Mouse (Mus musculus): Measurements from ENCODE around the gene Lrrc17. TPM values are rescaled to one million over a fixed set of nuclear protein-coding genes. Genes with fewer than 3 reads are reported as not detected.

Lrrc17 gene
- polyA plus RNA-seq, 1 experiment from 2014 or later, result 23.9 TPM

GRCm38 (mm10) chr5:21542226-21542625, 1.1 kb upstream of the Lrrc17 start:
- 73% methylated on average over 4 of the region's 4 CpGs for WGBS
- ATAC-seq (replicated peaks; ENCODE audit: insufficient number of reproducible peaks, insufficient read depth, low FRiP score, low read depth), result no peak
- H3K9me3 ChIP-seq (replicated peaks), result no peaks in the 10 kb centered on the region

GRCm38 (mm10) chr5:21544821-21545220, 1.5 kb downstream of the Lrrc17 start:
- peak overlapping the region; percentile 75 for H3K27ac ChIP-seq

More at GRCm38 (mm10) chr5:21542226-21542625, 1.1 kb upstream of the Lrrc17 start:
- Histone ChIP-seq H3K36me3 (no peaks in the 10 kb centered on the region), H3K27me3 (no peaks in the 10 kb centered on the region), H3K9ac (no peak overlapping the region), H3K27ac (no peak overlapping the region), H3K4me2 (no peak overlapping the region), H3K4me1 (replicated peaks) (peaks cover 6% of the 10 kb centered on the region), H3K4me3 (no peak overlapping the region)

GRCm38 (mm10) chr5:21545227-21545626, 1.9 kb downstream of the Lrrc17 start:
- H3K4me2 ChIP-seq, result peak overlapping the region; percentile 51; the same call in 1 of the 2 replicates
- ATAC-seq (replicated peaks; ENCODE audit: insufficient number of reproducible peaks, insufficient read depth, low FRiP score, low read depth), result no peak

More at GRCm38 (mm10) chr5:21544821-21545220, 1.5 kb downstream of the Lrrc17 start:
- peaks cover 6% of the 10 kb centered on the region for H3K4me1 ChIP-seq (replicated peaks)
- no peak for ATAC-seq (replicated peaks; ENCODE audit: insufficient number of reproducible peaks, insufficient read depth, low FRiP score, low read depth)
- H3K9ac ChIP-seq, result no peak overlapping the region
- H3K9me3 ChIP-seq (replicated peaks), result no peaks in the 10 kb centered on the region
- peak overlapping the region; percentile 42 for H3K4me3 ChIP-seq
- WGBS, result 56% methylated on average over 3 of the region's 3 CpGs
- peak overlapping the region; percentile 51 for H3K4me2 ChIP-seq
- H3K36me3 ChIP-seq, result no peaks in the 10 kb centered on the region
- no peaks in the 10 kb centered on the region for H3K27me3 ChIP-seq

GRCm38 (mm10) chr5:21545786-21546185, 2.4 kb downstream of the Lrrc17 start:
- WGBS, result 62% methylated on average over 4 of the region's 4 CpGs
- Histone ChIP-seq H3K4me2 (peak overlapping the region; percentile 51; the same call in 1 of the 2 replicates), H3K9me3 (replicated peaks) (no peaks in the 10 kb centered on the region), H3K27ac (no peak overlapping the region), H3K4me3 (no peak overlapping the region), H3K36me3 (no peaks in the 10 kb centered on the region), H3K9ac (no peak overlapping the region), H3K4me1 (replicated peaks) (peaks cover 6% of the 10 kb centered on the region), H3K27me3 (no peaks in the 10 kb centered on the region)
- no peak for ATAC-seq (replicated peaks; ENCODE audit: insufficient number of reproducible peaks, insufficient read depth, low FRiP score, low read depth)

More at GRCm38 (mm10) chr5:21545227-21545626, 1.9 kb downstream of the Lrrc17 start:
- no peaks in the 10 kb centered on the region for H3K36me3 ChIP-seq
- H3K27ac ChIP-seq, result no peak overlapping the region
- no peak overlapping the region for H3K4me3 ChIP-seq
- peaks cover 6% of the 10 kb centered on the region for H3K4me1 ChIP-seq (replicated peaks)
- no peak overlapping the region for H3K9ac ChIP-seq
- no peaks in the 10 kb centered on the region for H3K27me3 ChIP-seq
- H3K9me3 ChIP-seq (replicated peaks), result no peaks in the 10 kb centered on the region

- ATAC-seq (replicated peaks; ENCODE audit: insufficient number of reproducible peaks, insufficient read depth, low FRiP score, low read depth), result no peak
Measured at GRCm38 (mm10) chr5:21547005-21547404, 3.6 kb downstream of the Lrrc17 start.

GRCm38 (mm10) chr5:21553685-21554084, 10.3 kb downstream of the Lrrc17 start:
- no peaks in the 10 kb centered on the region for H3K9me3 ChIP-seq (replicated peaks)
- no peak overlapping the region for H3K4me3 ChIP-seq
- WGBS, result 88% methylated on average over 4 of the region's 4 CpGs
- no peaks in the 10 kb centered on the region for H3K27me3 ChIP-seq
- H3K4me1 ChIP-seq (replicated peaks), result peaks cover 5% of the 10 kb centered on the region
- no peak for ATAC-seq (replicated peaks; ENCODE audit: insufficient number of reproducible peaks, insufficient read depth, low FRiP score, low read depth)
- no peak overlapping the region for H3K9ac ChIP-seq
- H3K36me3 ChIP-seq, result no peaks in the 10 kb centered on the region
- no peak overlapping the region for H3K4me2 ChIP-seq
- H3K27ac ChIP-seq, result no peak overlapping the region

More at GRCm38 (mm10) chr5:21547005-21547404, 3.6 kb downstream of the Lrrc17 start:
- H3K4me1 ChIP-seq (replicated peaks), result peaks cover 6% of the 10 kb centered on the region
- no peaks in the 10 kb centered on the region for H3K36me3 ChIP-seq
- H3K9me3 ChIP-seq (replicated peaks), result no peaks in the 10 kb centered on the region
- no peak overlapping the region for H3K9ac ChIP-seq
- H3K4me3 ChIP-seq, result no peak overlapping the region
- no peaks in the 10 kb centered on the region for H3K27me3 ChIP-seq
- 70% methylated on average over 8 of the region's 8 CpGs for WGBS
- no peak overlapping the region for H3K4me2 ChIP-seq
- H3K27ac ChIP-seq, result no peak overlapping the region

GRCm38 (mm10) chr5:21554732-21555131, 11.4 kb downstream of the Lrrc17 start:
- no peak for ATAC-seq (replicated peaks; ENCODE audit: insufficient number of reproducible peaks, insufficient read depth, low FRiP score, low read depth)
- Histone ChIP-seq H3K27ac (no peak overlapping the region), H3K4me1 (replicated peaks) (peaks cover 5% of the 10 kb centered on the region), H3K4me3 (no peak overlapping the region), H3K9me3 (replicated peaks) (no peaks in the 10 kb centered on the region), H3K4me2 (no peak overlapping the region), H3K27me3 (no peaks in the 10 kb centered on the region), H3K36me3 (no peaks in the 10 kb centered on the region), H3K9ac (no peak overlapping the region)
- WGBS, result 89% methylated on average over 1 of the region's 1 CpGs

DNA sequence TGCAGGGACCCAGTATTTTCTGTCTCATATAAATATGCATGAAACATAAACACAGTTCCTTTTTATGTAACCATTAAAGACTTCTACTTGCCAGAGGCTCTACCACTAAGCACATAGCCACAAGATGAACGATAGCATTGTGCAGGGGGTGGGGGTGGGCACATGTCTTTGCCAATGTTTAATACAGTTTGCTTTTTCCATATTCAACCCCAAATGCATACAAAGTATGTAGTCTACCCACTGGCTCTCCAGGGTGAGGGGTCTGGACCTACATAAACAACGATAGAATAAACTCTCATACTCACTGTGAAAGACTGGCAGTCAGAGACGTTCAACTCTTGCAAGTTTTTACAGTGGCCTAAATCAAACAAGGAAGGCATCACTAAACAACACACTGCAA, 13.1 kb downstream of the Lrrc17 start:
- H3K27ac ChIP-seq, result no peak overlapping the region
- no peak for ATAC-seq (replicated peaks; ENCODE audit: insufficient number of reproducible peaks, insufficient read depth, low FRiP score, low read depth)
- no peak overlapping the region for H3K4me2 ChIP-seq
- no peaks in the 10 kb centered on the region for H3K27me3 ChIP-seq
- 75% methylated on average over 3 of the region's 3 CpGs for WGBS
- no peaks in the 10 kb centered on the region for H3K36me3 ChIP-seq
- no peaks in the 10 kb centered on the region for H3K9me3 ChIP-seq (replicated peaks)
- no peak overlapping the region for H3K9ac ChIP-seq
- no peak overlapping the region for H3K4me3 ChIP-seq
- peaks cover 9% of the 10 kb centered on the region for H3K4me1 ChIP-seq (replicated peaks)

DNA sequence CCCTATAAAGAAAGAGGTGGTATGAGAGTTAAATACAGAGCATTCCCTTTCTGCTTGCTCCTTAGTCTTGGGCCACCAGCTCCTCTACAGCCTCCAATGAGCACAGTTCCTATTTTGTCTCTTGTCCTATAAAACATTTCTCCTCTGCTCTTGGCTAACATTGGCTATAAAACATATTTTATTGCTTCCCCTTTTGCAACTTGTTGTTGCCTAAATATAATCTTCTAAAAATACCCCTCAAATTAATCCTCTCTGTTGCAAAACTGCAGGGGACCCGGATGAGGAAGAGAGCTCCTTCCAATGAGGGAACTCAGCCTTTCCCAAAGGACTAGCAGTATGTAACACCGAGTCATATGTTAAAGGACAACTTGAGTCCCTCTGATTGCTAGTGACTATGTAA, 20.6 kb downstream of the Lrrc17 start:
- ATAC-seq (replicated peaks; ENCODE audit: insufficient number of reproducible peaks, insufficient read depth, low FRiP score, low read depth), result no peak
- no peak overlapping the region for H3K9ac ChIP-seq
- WGBS, result 76% methylated on average over 2 of the region's 2 CpGs

DNA sequence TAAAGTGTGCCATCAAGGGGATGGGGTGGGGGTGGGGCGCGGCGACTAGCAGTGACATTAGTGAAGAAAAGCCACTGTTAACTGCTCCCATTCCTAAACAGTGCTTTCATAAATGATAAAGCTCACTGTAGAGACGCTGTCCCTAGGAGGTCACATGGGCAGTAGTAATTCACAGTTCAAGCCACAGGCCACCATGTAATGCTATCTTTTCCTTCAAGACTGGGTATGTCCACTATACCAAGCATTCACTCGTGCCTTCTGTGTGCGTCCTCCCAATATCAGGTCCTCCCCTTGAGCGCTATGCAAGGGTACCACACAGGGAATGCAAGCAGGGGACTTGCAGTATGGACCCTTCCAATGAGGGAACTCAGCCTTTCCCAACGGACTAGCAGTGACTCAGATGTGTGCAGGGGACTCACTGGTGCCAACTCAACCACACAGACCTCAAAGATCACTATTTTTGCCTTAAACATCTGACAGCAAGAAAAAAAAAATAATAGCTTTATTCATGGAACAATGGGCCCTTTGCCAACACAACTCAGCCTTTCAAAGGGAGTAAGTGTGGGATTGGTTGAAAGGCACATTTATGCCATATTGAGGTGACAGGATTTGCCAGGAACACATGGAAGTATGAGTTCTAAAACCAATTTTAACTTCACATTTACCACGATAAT, 22.2 kb downstream of the Lrrc17 start:
- ATAC-seq (replicated peaks; ENCODE audit: insufficient number of reproducible peaks, insufficient read depth, low FRiP score, low read depth), result no peak
- Histone ChIP-seq H3K9ac (no peak overlapping the region), H3K4me2 (no peak overlapping the region), H3K4me3 (no peak overlapping the region), H3K9me3 (replicated peaks) (no peaks in the 10 kb centered on the region), H3K36me3 (no peaks in the 10 kb centered on the region), H3K27ac (no peak overlapping the region), H3K27me3 (no peaks in the 10 kb centered on the region), H3K4me1 (replicated peaks) (0 out of 2 replicates have a peak, but pooled peaks cover under 1% of the 10 kb centered on the region)
- WGBS, result 84% methylated on average over 9 of the region's 9 CpGs

More for the DNA sequence above, 20.6 kb downstream of the Lrrc17 start:
- H3K27ac ChIP-seq, result no peak overlapping the region
- no peaks in the 10 kb centered on the region for H3K36me3 ChIP-seq
- no peak overlapping the region for H3K4me3 ChIP-seq
- H3K4me2 ChIP-seq, result no peak overlapping the region
- 0 out of 2 replicates have a peak, but pooled peaks cover 4% of the 10 kb centered on the region for H3K4me1 ChIP-seq (replicated peaks)
- H3K9me3 ChIP-seq (replicated peaks), result no peaks in the 10 kb centered on the region
- H3K27me3 ChIP-seq, result no peaks in the 10 kb centered on the region

- H3K4me3 ChIP-seq, result no peak overlapping the region
- ATAC-seq (replicated peaks; ENCODE audit: insufficient number of reproducible peaks, insufficient read depth, low FRiP score, low read depth), result no peak
- H3K4me1 ChIP-seq (replicated peaks), result no peaks in the 10 kb centered on the region
- no peak overlapping the region for H3K27ac ChIP-seq
- H3K4me2 ChIP-seq, result no peak overlapping the region
- H3K36me3 ChIP-seq, result no peaks in the 10 kb centered on the region
- H3K9me3 ChIP-seq (replicated peaks), result no peaks in the 10 kb centered on the region
- no peak overlapping the region for H3K9ac ChIP-seq
- 65% methylated on average over 1 of the region's 1 CpGs for WGBS
- no peaks in the 10 kb centered on the region for H3K27me3 ChIP-seq
Measured at GRCm38 (mm10) chr5:21567784-21568183, 24.4 kb downstream of the Lrrc17 start.
